Mouse (Mus musculus) CH12.LX (cell line): ENCODE measurements at regions not wholly inside any gene's neighbourhood (a gene's known extent, or its start where the extent isn't known, plus 50 kb on each side); places are given as distances from the start of the nearest gene placed in this dataset.

Experiments
- CHD1 ChIP-seq: IDR thresholded peaks from 2 replicates; pipeline ENCODE4 v1.6.1; 2012; ENCODE audit warnings: low read depth, low read length, improper control_type of control experiment, inconsistent platforms
- MAX ChIP-seq: IDR thresholded peaks from 2 replicates; pipeline ENCODE4 v1.6.1; 2011; ENCODE audit warnings: low read length, improper control_type of control experiment
- POLR2A ChIP-seq: IDR thresholded peaks from 2 replicates; pipeline ENCODE4 v1.6.1; 2011; ENCODE audit warnings: low read depth, mild to moderate bottlenecking, improper control_type of control experiment, low read length
- SIN3A ChIP-seq: IDR thresholded peaks from 2 replicates; pipeline ENCODE4 v1.6.1; 2012; ENCODE audit warnings: low read length, improper control_type of control experiment, inconsistent platforms
- UBTF ChIP-seq: IDR thresholded peaks from 2 replicates; pipeline ENCODE4 v1.6.1; 2012; ENCODE audit warnings: low read depth, mild to moderate bottlenecking, inconsistent platforms, low read length, improper control_type of control experiment, moderate library complexity
- ZNF384 ChIP-seq: IDR thresholded peaks from 2 replicates; pipeline ENCODE4 v1.6.1; 2012; ENCODE audit warnings: low read depth, low read length, improper control_type of control experiment, inconsistent platforms

DNA sequence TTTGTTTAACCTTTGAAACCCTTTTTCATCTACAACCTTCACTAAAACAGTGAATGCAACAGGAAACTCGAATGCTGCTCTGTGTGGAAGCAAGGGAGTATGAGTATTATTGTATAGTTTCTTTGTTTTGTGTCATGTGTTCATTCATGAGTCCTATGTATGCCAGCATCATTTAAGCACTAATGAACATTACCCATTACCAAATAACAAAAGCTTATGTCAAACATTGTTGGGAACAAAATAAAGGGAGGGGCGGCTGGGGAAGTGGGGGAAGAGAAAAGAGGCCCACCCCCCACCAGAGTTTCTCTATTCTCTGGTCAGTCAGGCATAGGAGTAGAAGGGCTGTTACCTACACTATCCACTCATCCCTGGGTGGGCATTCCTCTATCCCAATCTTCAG, 642.5 kb downstream of the Actr3 start:
- TF ChIP-seq UBTF: no peak
- TF ChIP-seq ZNF384: no peak
- no peak for TF ChIP-seq CHD1
- TF ChIP-seq SIN3A: no peak
- TF ChIP-seq POLR2A: no peak
- no peak for TF ChIP-seq MAX
